Comparison of ENCODE assay signal across 8 mouse cellular contexts in the genomic region with DNA sequence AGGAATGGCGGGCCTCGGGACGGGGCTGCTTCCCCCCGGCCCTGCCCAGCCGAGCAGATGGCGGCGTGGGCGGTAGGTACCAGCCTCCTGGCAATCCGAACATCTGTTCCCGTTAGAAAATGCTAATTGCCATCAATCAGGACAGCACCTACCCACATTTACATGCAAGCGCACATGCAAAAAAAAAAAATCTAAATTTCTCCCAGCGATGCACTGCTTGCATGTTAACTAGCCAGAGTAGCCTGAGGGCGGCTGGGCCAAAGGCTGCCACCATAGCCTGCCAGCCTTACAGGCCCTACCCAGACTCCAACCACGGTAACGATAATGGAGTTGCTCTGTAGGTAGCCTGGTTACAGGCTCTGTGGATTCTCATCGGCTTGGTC.
DNase-seq lines count a peak whose midpoint lies in the region.
"Had no signal": no experiment of that assay in that cellular context is flagged by ENCODE, and none has a peak within 500 bp of the region (broad histone marks: within the 10 kb centered on the region; RNA-seq: fewer than 3 reads in every experiment).

No protein-coding gene starts in this region.

- 75% methylated on average over 16 of the region's 16 CpGs for WGBS in embryonic facial prominence, embryonic 10.5 days

- no peak for DNase-seq in embryonic facial prominence, embryonic 10.5 days (ENCODE audit: low spot score)
- peak; percentile 85 to 93 for DNase-seq in frontal cortex, postnatal 36 days (ENCODE audit: low spot score in 2 of 2)
- peak; percentile 82 to 91 for DNase-seq in left cerebral cortex, adult 9 months (ENCODE audit: low spot score in 2 of 2)
- DNase-seq in right cerebral cortex, postnatal 14 days = peak; percentile 74
- no peak for DNase-seq in heart, adult 11 months
- DNase-seq in thymus, postnatal 14 days = no peak
- no peak for DNase-seq in embryo, embryonic 10 days (ENCODE audit: low spot score)

- H3K36me3 ChIP-seq in embryonic facial prominence, embryonic 10.5 days (replicated peaks) = no peaks in the 10 kb centered on the region
- H3K36me3 ChIP-seq: limb, embryonic 15.5 days had no signal

- H3K4me3 ChIP-seq in embryonic facial prominence, embryonic 10.5 days = no peak overlapping the region
- H3K4me3 ChIP-seq: limb, embryonic 15.5 days had no signal

- H3K27ac ChIP-seq in embryonic facial prominence, embryonic 10.5 days (replicated peaks) = peak overlapping the region; percentile 10; the same call in 1 of the 2 replicates
- H3K27ac ChIP-seq: limb, embryonic 15.5 days had no signal

- H3K9me3 ChIP-seq in embryonic facial prominence, embryonic 10.5 days = no peaks in the 10 kb centered on the region
- H3K9me3 ChIP-seq: limb, embryonic 15.5 days had no signal

- H3K27me3 ChIP-seq in embryonic facial prominence, embryonic 10.5 days (replicated peaks; ENCODE audit: low read depth, poor library complexity, severe bottlenecking) = no peaks in the 10 kb centered on the region
- H3K27me3 ChIP-seq: limb, embryonic 15.5 days had no signal

- H3K4me1 ChIP-seq in embryonic facial prominence, embryonic 10.5 days = peaks cover 42% of the 10 kb centered on the region

Comparison
In these comparisons a context has a peak if more than half of its experiments do, and no peak if none do; other contexts are left out.
1. DNase-seq: peak in frontal cortex, postnatal 36 days (2 of 2), left cerebral cortex, adult 9 months (2 of 2) and right cerebral cortex, postnatal 14 days (single experiment); none in embryonic facial prominence, embryonic 10.5 days (single experiment), heart, adult 11 months (single experiment), thymus, postnatal 14 days (single experiment) and embryo, embryonic 10 days (single experiment).